Mouse (Mus musculus): ENCODE data around the gene Zdhhc19. TPM values are rescaled to one million over a fixed set of nuclear protein-coding genes. Genes with fewer than 3 reads are reported as not detected.

The Zdhhc19 gene
- polyA plus RNA-seq, 1 experiment from 2014 or later: not detected

DNA sequence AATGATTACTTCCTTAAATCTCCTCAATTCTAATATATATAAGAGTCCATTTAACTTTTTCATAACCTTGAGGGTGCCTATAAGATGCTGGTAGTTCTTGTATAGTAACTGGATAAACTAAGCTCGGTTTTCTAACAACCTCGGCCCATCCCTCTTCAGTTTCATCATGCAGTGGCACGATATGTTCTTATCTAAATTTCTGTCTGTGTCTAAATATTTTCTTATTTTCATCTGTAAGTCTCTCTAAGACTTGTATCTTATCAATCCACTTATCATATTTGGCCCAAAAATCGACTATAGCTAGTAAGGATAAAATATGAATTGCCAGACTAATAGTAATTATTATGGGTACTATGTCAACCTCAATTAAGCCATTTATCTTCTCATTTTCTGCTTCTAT lies 90.4 kb downstream of the Zdhhc19 start:
- Histone ChIP-seq H3K27ac (replicated peaks) (no peak overlapping the region), H3K9ac (no peak overlapping the region), H3K4me2 (no peak overlapping the region), H3K27me3 (no peaks in the 10 kb centered on the region), H3K4me1 (replicated peaks) (no peaks in the 10 kb centered on the region), H3K4me3 (no peak overlapping the region), H3K9me3 (no peaks in the 10 kb centered on the region), H3K36me3 (no peaks in the 10 kb centered on the region)
- ATAC-seq (ENCODE audit: low read depth): no peak
- 86% methylated on average over 4 of the region's 4 CpGs for WGBS

GRCm38 (mm10) chr16:32588568-32588967 lies 92.5 kb downstream of the Zdhhc19 start:
- Histone ChIP-seq H3K4me2 (no peak overlapping the region), H3K36me3 (no peaks in the 10 kb centered on the region), H3K4me1 (replicated peaks) (no peaks in the 10 kb centered on the region), H3K9ac (no peak overlapping the region), H3K27ac (replicated peaks) (no peak overlapping the region), H3K27me3 (no peaks in the 10 kb centered on the region), H3K9me3 (no peaks in the 10 kb centered on the region), H3K4me3 (no peak overlapping the region)
- WGBS: 90% methylated on average over 3 of the region's 3 CpGs
- ATAC-seq (ENCODE audit: low read depth): no peak

- no peak for ATAC-seq (ENCODE audit: low read depth)
- Histone ChIP-seq H3K36me3 (no peaks in the 10 kb centered on the region), H3K9me3 (no peaks in the 10 kb centered on the region), H3K4me2 (no peak overlapping the region), H3K27ac (replicated peaks) (no peak overlapping the region), H3K4me1 (replicated peaks) (no peaks in the 10 kb centered on the region), H3K9ac (no peak overlapping the region), H3K27me3 (no peaks in the 10 kb centered on the region), H3K4me3 (no peak overlapping the region)
- 85% methylated on average over 8 of the region's 8 CpGs for WGBS
Measured at GRCm38 (mm10) chr16:32591521-32591920, 95.5 kb downstream of the Zdhhc19 start.

GRCm38 (mm10) chr16:32593283-32593805 lies 97.3 kb downstream of the Zdhhc19 start:
- H3K9me3 ChIP-seq: no peaks in the 10 kb centered on the region
- no peak overlapping the region for H3K4me2 ChIP-seq
- no peaks in the 10 kb centered on the region for H3K36me3 ChIP-seq
- H3K4me3 ChIP-seq: no peak overlapping the region
- H3K27me3 ChIP-seq: no peaks in the 10 kb centered on the region
- WGBS: 95% methylated on average over 5 of the region's 5 CpGs
- no peaks in the 10 kb centered on the region for H3K4me1 ChIP-seq (replicated peaks)
- no peak for ATAC-seq (ENCODE audit: low read depth)
- H3K9ac ChIP-seq: no peak overlapping the region
- no peak overlapping the region for H3K27ac ChIP-seq (replicated peaks)

DNA sequence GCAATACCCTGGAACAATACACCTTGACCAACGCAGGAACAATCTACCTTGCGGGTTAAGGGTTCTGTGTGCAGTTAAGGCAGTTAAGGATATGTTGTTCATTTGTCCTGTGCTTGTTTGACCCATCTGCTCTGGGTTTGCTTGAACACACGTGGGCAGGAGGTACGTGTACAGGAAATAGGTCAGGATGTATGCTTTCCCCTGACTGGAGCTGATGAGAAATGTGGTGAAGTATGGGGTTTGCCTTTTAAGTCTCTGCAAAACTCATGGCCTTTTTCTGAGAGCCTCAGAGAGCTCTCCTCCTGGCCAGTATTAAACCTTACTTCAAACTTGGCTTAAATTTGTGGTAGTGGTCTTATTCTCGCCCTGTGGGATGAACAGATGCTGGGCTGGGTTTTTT lies 97.9 kb downstream of the Zdhhc19 start:
- WGBS: 87% methylated on average over 5 of the region's 5 CpGs
- H3K27ac ChIP-seq (replicated peaks): no peak overlapping the region
- no peak overlapping the region for H3K9ac ChIP-seq
- no peak overlapping the region for H3K4me3 ChIP-seq
- no peaks in the 10 kb centered on the region for H3K4me1 ChIP-seq (replicated peaks)
- H3K9me3 ChIP-seq: no peaks in the 10 kb centered on the region
- H3K36me3 ChIP-seq: no peaks in the 10 kb centered on the region
- no peak overlapping the region for H3K4me2 ChIP-seq
- no peak for ATAC-seq (ENCODE audit: low read depth)
- no peaks in the 10 kb centered on the region for H3K27me3 ChIP-seq

DNA sequence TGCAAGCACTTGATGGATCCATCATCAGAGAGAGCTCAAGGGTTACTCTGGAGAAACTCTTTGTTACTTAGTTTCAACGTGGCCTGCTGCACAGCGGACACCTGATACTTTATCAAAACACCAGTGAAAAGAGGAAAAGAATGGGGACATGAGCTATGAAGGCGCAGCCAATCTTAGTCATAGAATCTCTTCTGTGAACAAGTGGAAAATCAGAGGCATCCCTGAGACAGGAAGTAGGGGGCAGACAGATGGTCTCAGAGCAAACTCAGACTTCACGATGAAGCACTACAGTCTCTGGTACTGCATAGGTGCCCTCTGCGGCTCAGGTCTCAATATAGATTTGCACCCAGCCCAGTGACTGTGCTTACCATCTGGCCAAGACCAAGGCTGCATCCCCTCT lies 98.6 kb downstream of the Zdhhc19 start:
- 76% methylated on average over 5 of the region's 5 CpGs for WGBS
- no peak overlapping the region for H3K27ac ChIP-seq (replicated peaks)
- H3K4me3 ChIP-seq: no peak overlapping the region
- H3K4me1 ChIP-seq (replicated peaks): no peaks in the 10 kb centered on the region
- H3K36me3 ChIP-seq: no peaks in the 10 kb centered on the region
- H3K9ac ChIP-seq: no peak overlapping the region
- H3K4me2 ChIP-seq: no peak overlapping the region
- H3K9me3 ChIP-seq: no peaks in the 10 kb centered on the region
- no peaks in the 10 kb centered on the region for H3K27me3 ChIP-seq
- no peak for ATAC-seq (ENCODE audit: low read depth)

- H3K36me3 ChIP-seq: no peaks in the 10 kb centered on the region
- no peaks in the 10 kb centered on the region for H3K4me1 ChIP-seq (replicated peaks)
- ATAC-seq (ENCODE audit: low read depth): no peak
- H3K27me3 ChIP-seq: no peaks in the 10 kb centered on the region
- no peak overlapping the region for H3K4me3 ChIP-seq
- no peaks in the 10 kb centered on the region for H3K9me3 ChIP-seq
- no peak overlapping the region for H3K27ac ChIP-seq (replicated peaks)
- H3K4me2 ChIP-seq: no peak overlapping the region
- no peak overlapping the region for H3K9ac ChIP-seq
- 88% methylated on average over 10 of the region's 10 CpGs for WGBS
Measured at GRCm38 (mm10) chr16:32595142-32595855, 99.2 kb downstream of the Zdhhc19 start.

DNA sequence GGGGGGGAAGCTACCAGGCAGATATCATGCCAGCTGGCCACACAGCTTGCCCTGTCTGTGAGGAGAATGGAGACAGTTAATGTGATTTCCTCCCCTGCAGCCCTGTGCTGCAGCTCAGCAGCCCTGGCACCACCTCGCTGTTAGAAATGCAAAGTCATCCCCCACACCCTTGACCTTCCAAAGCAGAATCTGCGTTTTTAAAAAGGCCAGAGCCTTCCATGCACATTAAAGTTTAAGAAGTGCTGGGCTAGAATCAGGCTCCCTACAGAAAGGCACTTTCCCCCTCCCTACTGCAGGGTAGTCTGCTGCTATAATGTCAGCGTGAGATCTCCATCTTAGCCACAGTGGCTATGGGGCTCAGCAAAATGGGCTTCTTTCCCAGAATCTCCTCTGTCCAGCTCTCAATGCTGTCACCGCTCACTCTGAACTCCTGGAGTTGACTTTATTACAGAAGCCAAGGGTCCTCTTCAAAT lies 101.9 kb downstream of the Zdhhc19 start:
- H3K9me3 ChIP-seq: no peaks in the 10 kb centered on the region
- H3K36me3 ChIP-seq: no peaks in the 10 kb centered on the region
- H3K27ac ChIP-seq (replicated peaks): no peak overlapping the region
- WGBS: 28% methylated on average over 4 of the region's 4 CpGs
- H3K4me1 ChIP-seq (replicated peaks): no peaks in the 10 kb centered on the region
- no peaks in the 10 kb centered on the region for H3K27me3 ChIP-seq
- no peak for ATAC-seq (ENCODE audit: low read depth)
- no peak overlapping the region for H3K4me3 ChIP-seq
- no peak overlapping the region for H3K4me2 ChIP-seq
- H3K9ac ChIP-seq: no peak overlapping the region

DNA sequence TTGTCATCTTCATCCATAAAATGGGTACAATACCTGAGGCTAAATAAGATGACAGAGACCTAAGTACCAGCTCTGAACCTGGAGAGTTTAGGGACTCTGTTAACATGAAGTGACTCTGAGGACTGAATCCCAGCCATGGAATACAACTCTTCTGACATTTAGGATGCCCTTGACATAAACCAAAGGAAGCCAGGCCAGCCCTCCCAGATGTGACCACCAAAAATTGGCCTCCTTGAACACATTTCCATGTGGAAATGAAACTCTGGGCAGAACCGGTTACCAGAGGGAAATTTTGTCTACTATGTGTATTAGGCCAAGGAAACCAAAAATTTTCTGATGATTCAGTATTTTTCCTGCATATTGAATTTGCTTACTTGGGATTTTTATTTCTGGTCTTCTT lies 103.1 kb downstream of the Zdhhc19 start:
- no peak for ATAC-seq (ENCODE audit: low read depth)
- H3K9ac ChIP-seq: no peak overlapping the region
- no peaks in the 10 kb centered on the region for H3K9me3 ChIP-seq
- H3K27ac ChIP-seq (replicated peaks): no peak overlapping the region
- no peaks in the 10 kb centered on the region for H3K36me3 ChIP-seq
- no peaks in the 10 kb centered on the region for H3K4me1 ChIP-seq (replicated peaks)
- H3K27me3 ChIP-seq: no peaks in the 10 kb centered on the region
- H3K4me2 ChIP-seq: no peak overlapping the region
- no peak overlapping the region for H3K4me3 ChIP-seq
- WGBS: 97% methylated on average over 1 of the region's 1 CpGs

DNA sequence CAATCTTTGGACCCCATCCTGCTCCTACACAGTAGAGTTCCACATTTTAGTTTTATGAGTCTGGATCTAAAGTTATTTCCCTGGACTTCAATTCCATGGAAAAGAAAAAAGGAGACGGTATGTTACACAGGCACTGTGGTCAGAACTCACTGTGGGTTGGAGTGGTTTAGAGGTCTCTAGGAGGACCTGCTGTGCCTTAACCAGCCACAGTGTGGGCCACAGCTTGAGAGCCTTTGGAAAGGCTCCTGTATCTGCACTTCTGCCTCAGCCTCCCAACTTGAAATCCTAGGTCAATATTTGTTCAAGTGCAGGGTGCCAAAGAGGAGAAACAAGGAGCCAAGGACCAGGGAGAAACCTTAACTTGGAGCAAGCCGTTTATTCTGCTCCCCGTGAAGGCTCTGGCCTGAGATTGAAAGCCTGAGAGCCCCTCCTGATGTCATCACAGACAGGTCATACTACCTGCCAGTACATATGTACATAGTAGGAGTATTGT lies 106.2 kb downstream of the Zdhhc19 start:
- H3K4me1 ChIP-seq (replicated peaks): no peaks in the 10 kb centered on the region
- ATAC-seq (ENCODE audit: low read depth): no peak
- no peak overlapping the region for H3K4me2 ChIP-seq
- no peaks in the 10 kb centered on the region for H3K27me3 ChIP-seq
- no peak overlapping the region for H3K4me3 ChIP-seq
- H3K9me3 ChIP-seq: no peaks in the 10 kb centered on the region
- H3K9ac ChIP-seq: no peak overlapping the region
- no peaks in the 10 kb centered on the region for H3K36me3 ChIP-seq
- 80% methylated on average over 3 of the region's 3 CpGs for WGBS
- H3K27ac ChIP-seq (replicated peaks): no peak overlapping the region

GRCm38 (mm10) chr16:32607562-32608343 lies 111.7 kb downstream of the Zdhhc19 start:
- ATAC-seq (ENCODE audit: low read depth): no peak
- Histone ChIP-seq H3K36me3 (no peaks in the 10 kb centered on the region), H3K27me3 (no peaks in the 10 kb centered on the region), H3K4me3 (peak overlapping the region; percentile 77; the same call in 1 of the 2 replicates), H3K4me2 (peak overlapping the region; percentile 78), H3K27ac (replicated peaks) (peak overlapping the region; percentile 67), H3K9ac (no peak overlapping the region), H3K4me1 (replicated peaks) (peaks cover 26% of the 10 kb centered on the region), H3K9me3 (no peaks in the 10 kb centered on the region)
- 57% methylated on average over 7 of the region's 7 CpGs for WGBS

- no peak for ATAC-seq (ENCODE audit: low read depth)
- WGBS: 10% methylated on average over 8 of the region's 8 CpGs
- H3K4me2 ChIP-seq: peak overlapping the region; percentile 78
Measured at GRCm38 (mm10) chr16:32608344-32608711, 112.3 kb downstream of the Zdhhc19 start.

More at GRCm38 (mm10) chr16:32608344-32608711, 112.3 kb downstream of the Zdhhc19 start:
- peaks cover 26% of the 10 kb centered on the region for H3K4me1 ChIP-seq (replicated peaks)
- H3K27ac ChIP-seq (replicated peaks): peak overlapping the region; percentile 67
- peak overlapping the region; percentile 77 for H3K4me3 ChIP-seq
- peak overlapping the region; percentile 46 for H3K9ac ChIP-seq
- H3K27me3 ChIP-seq: no peaks in the 10 kb centered on the region
- H3K9me3 ChIP-seq: no peaks in the 10 kb centered on the region
- no peaks in the 10 kb centered on the region for H3K36me3 ChIP-seq
